Mouse (Mus musculus): ENCODE measurements around the gene Sema3f.

GRCm38 (mm10) chr9:107748063-107748462 is 37.8 kb upstream of the Sema3f start:
- TF ChIP-seq POLR2A (IDR thresholded peaks at IDR 0.05; ENCODE audit: control insufficient read depth, extremely low read depth, insufficient read depth, low read length, poor library complexity) (no peak), CTCF (IDR thresholded peaks at IDR 0.05; ENCODE audit: borderline replicate concordance, control insufficient read depth, extremely low read depth, insufficient read depth, low read length, poor library complexity) (no peak)
